Mouse (Mus musculus): ENCODE results near the gene Sorbs1. TPM values are rescaled to one million over a fixed set of nuclear protein-coding genes. Genes with fewer than 3 reads are reported as not detected.

Sorbs1 gene
- total RNA-seq, 1 experiment from 2014 or later, result 5.8 TPM

DNA sequence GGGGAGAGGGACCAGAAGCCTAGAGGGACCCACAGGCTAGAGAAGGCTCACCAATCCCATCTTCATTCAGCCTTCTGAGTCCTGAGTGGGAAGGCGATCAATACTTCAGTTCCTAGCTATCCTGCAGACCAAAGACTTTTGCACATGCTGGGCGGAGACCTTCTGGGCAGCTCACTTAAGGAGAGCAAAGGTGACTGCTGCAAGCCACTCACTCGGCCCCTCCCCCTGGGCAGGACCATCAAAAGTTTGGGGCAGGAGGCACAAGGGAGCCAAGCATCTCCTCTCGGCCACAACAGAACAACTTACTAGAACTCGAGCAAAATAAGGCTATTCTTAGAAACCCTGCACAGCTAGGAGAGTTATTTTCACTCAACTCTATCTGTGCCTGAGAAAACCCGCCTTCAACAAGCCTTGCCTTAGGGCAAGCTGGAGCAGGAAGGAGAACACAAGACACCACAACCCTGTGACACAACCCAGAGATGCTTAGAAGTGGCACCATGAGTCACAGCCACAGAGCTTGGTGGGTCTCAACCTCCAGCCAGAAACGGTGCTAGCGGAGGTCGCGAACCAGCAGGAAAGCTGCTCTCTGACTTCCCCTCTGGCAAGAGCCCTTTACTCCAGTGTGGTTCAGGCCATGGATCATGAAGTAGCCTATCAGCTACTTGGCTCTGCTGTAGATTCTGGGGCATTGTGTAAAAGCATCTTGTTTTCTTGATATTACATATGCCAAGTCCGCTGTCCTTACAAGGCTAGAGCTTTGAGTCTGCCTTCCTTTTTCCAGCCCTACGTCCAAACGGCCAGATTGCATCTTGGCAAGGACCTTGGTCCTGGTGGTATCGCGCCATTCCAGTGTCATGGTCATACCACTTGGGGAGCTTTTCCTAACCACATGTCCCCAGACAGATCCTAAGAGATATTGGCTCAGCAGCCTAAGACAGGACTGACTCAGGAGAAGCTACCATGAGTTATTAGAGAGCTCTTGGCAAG lies 156.8 kb downstream of the Sorbs1 start:
- ATAC-seq (replicated peaks; ENCODE audit: low read depth, poor library complexity, severe bottlenecking), result no peak

GRCm38 (mm10) chr19:40355075-40355474 lies 158.5 kb downstream of the Sorbs1 start:
- ATAC-seq (replicated peaks; ENCODE audit: low read depth, poor library complexity, severe bottlenecking), result no peak

- ATAC-seq (replicated peaks; ENCODE audit: low read depth, poor library complexity, severe bottlenecking), result no peak
These were observed 161.6 kb downstream of the Sorbs1 start for GRCm38 (mm10) chr19:40352006-40352405.

DNA sequence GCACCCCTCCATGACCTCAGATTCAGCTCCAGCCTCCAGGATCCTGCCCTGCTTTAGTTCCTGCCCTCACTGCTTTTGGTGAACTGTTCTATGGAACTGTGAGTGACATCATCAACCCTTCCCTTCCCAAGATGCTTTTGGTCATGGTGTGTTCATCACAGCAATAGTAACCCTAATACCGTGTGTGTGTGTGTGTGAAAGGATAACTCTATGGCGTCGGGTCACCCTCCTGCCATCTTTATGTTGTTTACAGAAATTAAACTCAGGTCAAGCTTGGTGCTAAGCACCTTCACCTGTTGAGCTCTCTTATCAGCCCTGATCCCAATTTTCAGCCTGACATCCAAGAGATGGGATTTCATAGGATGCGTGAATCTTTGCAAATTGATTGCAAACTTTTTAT lies 162.7 kb downstream of the Sorbs1 start:
- ATAC-seq (replicated peaks; ENCODE audit: low read depth, poor library complexity, severe bottlenecking), result no peak

- no peak for ATAC-seq (replicated peaks; ENCODE audit: low read depth, poor library complexity, severe bottlenecking)
These were observed 163.6 kb downstream of the Sorbs1 start for GRCm38 (mm10) chr19:40349713-40350671.

GRCm38 (mm10) chr19:40349281-40349680 lies 164.3 kb downstream of the Sorbs1 start:
- ATAC-seq (replicated peaks; ENCODE audit: low read depth, poor library complexity, severe bottlenecking), result no peak

DNA sequence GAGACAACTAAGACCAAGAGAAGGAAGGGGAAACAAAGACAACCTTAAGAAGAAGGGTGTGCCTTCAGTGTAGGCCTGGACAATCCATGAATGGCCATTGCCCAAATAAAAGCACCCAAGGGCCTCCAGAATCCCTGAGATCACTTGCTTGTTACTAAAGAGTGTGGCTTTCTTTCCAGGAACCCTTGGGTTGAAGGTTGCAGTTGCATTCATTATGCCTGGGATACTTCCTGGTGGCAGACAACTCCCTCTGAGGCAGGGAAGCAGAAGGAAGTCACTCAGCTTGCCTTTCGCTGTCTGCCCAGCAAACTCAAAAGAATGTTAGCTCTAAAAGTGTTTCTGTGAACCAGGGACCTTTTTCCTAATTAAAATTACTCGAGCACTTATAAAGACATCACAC lies 164.9 kb downstream of the Sorbs1 start:
- ATAC-seq (replicated peaks; ENCODE audit: low read depth, poor library complexity, severe bottlenecking), result no peak

DNA sequence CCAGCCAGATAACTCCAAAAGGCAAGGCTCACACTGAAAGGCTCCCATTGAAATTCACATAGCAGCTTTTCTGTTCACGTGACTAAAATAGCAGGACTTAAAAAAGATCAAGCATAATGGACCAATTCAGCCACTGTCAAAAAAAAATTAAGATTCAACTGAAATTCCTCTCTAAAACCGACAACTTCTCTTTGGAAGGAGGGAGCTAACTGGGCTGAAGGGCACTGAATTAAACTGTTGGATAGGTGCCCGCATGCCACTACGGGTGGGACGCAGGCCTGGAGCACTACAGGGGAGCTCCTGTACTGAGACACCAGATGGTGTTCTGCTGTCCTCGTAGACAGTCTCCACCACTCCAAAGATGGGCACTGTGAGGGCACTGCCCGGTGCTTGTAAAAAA lies 165.4 kb downstream of the Sorbs1 start:
- no peak for ATAC-seq (replicated peaks; ENCODE audit: low read depth, poor library complexity, severe bottlenecking)

DNA sequence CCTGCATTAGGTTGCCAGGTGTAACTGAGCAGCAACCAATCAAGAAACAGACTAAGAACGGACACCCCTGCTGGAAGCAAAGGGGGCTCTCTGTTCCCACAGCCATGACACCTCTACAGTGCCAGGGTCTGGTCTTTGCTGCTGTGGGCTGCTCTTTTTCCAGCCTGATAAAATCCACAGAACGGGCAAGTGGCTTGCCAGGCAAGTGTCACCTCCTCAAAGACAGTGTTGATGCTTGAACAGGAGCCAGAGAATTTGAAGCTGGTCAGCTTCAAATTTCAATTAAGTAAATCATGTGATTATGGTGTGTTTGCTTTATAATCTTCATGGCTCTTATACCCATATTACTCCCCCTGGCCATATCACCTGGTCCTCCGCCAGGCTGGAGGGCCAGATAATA lies 166.7 kb downstream of the Sorbs1 start:
- no peak for ATAC-seq (replicated peaks; ENCODE audit: low read depth, poor library complexity, severe bottlenecking)

DNA sequence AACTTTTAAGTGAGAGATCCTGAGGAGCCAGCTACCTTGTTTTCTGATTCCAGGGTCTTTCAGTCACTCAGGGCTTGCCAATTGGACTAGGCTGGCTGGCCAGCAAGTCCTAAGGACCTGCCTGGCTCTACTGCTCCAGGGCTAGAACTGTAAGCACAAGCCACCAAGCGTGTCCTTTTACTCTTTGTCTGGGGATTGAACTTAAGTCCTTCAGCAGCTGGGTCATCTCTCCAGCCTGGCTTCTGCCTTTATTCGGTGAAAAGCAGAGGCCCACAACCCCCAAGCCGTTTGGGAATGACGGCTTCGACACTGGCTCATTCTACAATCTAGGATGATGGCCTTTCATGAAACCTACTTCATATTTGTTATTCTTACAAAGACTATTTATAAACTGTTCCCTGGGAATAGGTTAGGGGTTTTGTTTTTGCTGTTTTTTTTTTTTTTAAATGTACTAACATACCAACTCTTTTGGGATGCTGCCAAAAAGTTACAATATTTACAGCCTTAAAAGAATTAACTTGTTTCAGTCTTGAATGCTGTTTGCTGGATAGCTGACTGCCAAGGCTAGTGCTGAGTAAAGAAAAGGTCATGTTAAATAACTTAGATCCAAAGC lies 167.2 kb downstream of the Sorbs1 start:
- no peak for ATAC-seq (replicated peaks; ENCODE audit: low read depth, poor library complexity, severe bottlenecking)

DNA sequence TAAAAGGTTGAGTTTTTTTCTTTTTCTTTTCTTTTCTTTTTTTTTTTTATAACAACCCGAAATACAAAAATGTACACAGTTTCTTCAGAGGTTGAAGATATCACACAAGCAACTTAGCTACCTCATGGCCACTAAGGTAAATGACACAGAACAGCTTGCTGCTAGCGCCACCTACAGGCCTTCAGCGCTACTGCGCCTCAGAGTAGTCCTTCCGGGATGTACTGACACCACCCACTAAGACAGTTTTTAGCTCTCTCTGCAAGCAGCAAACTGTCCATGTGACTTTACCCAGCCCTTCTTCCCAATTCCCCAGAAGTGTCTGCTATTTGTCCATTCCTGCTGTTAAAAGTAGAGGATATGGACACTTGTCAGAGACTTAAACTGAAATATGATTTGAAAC lies 167.9 kb downstream of the Sorbs1 start:
- peak; percentile 93 for ATAC-seq (replicated peaks; ENCODE audit: low read depth, poor library complexity, severe bottlenecking)

- ATAC-seq (replicated peaks; ENCODE audit: low read depth, poor library complexity, severe bottlenecking), result peak; percentile 86
These were observed 170.6 kb downstream of the Sorbs1 start for GRCm38 (mm10) chr19:40343018-40343417.

DNA sequence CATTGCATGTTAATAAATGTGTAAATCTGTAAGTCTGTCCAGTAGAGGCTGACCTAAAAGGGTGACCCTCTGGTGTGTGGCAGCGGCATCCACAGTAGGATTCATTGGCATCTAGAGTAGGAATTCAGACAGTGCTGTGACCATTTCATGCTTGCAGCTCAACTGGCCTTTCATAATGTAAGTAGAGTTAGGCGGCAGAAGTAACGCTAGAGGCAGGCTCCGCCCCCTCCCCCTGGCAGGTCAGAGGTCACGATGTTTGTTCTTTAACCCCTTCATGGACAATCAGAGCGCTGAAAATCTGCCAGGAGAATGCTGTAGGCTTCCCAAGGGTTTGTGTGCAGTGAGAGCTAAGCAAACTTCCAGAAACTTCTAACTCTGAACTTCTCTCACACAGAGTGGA lies 172.4 kb downstream of the Sorbs1 start:
- no peak for ATAC-seq (replicated peaks; ENCODE audit: low read depth, poor library complexity, severe bottlenecking)

DNA sequence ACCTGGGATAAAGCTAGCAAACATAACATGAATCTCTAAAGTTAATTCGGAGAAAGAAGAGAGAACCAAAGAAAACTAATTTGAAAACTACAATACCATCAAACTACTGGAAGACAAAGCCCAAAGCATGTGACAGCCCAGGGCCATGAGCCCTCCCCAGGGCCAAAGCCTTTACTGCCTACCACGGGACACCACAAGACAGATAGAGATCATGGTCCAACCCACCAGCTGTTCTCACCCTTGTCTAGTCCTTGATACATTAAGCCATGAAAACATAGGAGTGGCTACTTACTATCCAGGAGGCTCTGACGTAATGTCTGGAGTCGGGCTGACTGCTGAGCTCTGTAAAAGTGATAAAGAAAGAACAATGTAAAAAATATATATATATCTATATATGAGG lies 176.9 kb downstream of the Sorbs1 start:
- ATAC-seq (replicated peaks; ENCODE audit: low read depth, poor library complexity, severe bottlenecking), result no peak

GRCm38 (mm10) chr19:40333905-40334304 lies 179.7 kb downstream of the Sorbs1 start:
- ATAC-seq (replicated peaks; ENCODE audit: low read depth, poor library complexity, severe bottlenecking), result 0 out of 2 replicates have a peak, but pooled peaks have one; percentile 36

DNA sequence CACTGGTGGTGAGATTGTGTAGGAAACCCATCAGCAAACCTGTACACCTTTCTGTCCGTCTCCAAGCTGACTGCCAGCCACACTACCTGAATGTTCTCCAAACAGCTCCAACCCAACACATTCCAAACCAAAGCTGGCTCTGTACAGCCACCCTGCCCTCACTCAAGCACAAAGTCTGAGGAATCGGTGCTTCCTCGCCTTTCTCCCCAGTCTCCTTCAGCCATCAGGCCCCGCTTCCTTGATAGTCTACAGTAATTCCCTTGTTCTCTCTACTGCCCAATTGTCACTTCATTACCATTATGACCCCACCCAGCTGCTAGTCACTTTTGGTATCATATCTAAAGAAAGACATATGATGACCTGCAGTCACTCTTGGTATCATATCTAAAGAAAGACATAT lies 180.5 kb downstream of the Sorbs1 start:
- ATAC-seq (replicated peaks; ENCODE audit: low read depth, poor library complexity, severe bottlenecking), result no peak

- no peak for ATAC-seq (replicated peaks; ENCODE audit: low read depth, poor library complexity, severe bottlenecking)
These were observed 181.3 kb downstream of the Sorbs1 start for GRCm38 (mm10) chr19:40332303-40332702.

GRCm38 (mm10) chr19:40331846-40332245 lies 181.7 kb downstream of the Sorbs1 start:
- no peak for ATAC-seq (replicated peaks; ENCODE audit: low read depth, poor library complexity, severe bottlenecking)

DNA sequence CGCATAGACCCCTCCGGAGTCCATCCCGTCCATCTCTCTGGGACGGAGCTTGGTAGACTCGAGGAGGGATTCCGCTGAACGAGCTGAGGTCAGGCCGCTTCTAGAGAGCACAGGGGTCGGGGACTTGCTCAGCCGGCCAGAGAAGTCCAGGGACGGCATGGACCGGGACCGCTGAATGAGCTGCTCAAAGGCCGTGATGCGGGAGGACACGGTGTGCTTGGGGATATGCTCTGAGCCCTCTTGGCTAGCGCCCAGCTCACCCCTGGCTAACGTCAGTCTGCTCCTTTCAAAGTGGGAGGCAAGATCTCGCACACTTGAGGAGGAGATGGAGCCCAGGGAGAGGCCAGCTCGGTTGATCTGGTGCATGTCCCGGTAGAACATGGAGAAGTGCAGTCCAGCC lies 187.5 kb downstream of the Sorbs1 start:
- no peak for ATAC-seq (replicated peaks; ENCODE audit: low read depth, poor library complexity, severe bottlenecking)

- no peak for ATAC-seq (replicated peaks; ENCODE audit: low read depth, poor library complexity, severe bottlenecking)
These were observed 188.2 kb downstream of the Sorbs1 start for GRCm38 (mm10) chr19:40325381-40325780.

Measured in common myeloid progenitor, adult 5-6 weeks (primary cell).